Mouse (Mus musculus) ES-Bruce4 (cell line): ENCODE results near the gene Osbpl9. TPM values are rescaled to one million over a fixed set of nuclear protein-coding genes. Genes with fewer than 3 reads are reported as not detected.

Source experiments
- H3K27ac ChIP-seq: 2 replicates; pipeline ENCODE4 v1.5.1; 2012; ENCODE audit warnings: low read length, inconsistent platforms; ENCODE audit not compliant: insufficient read depth
- H3K27me3 ChIP-seq: 2 replicates; pipeline ENCODE4 v1.6.1; 2012; ENCODE audit warnings: mild to moderate bottlenecking, low read length, inconsistent platforms; ENCODE audit not compliant: control insufficient read depth, poor library complexity, insufficient read depth, severe bottlenecking
- H3K36me3 ChIP-seq: 2 replicates; pipeline ENCODE4 v1.6.1; 2012; ENCODE audit warnings: inconsistent platforms, mild to moderate bottlenecking, low read length, moderate library complexity; ENCODE audit not compliant: control insufficient read depth, poor library complexity, insufficient read depth, severe bottlenecking
- H3K4me1 ChIP-seq: one replicate; pipeline ENCODE4 v1.8.1; 2011; ENCODE audit warnings: low read length; ENCODE audit not compliant: control insufficient read depth, insufficient read depth
- H3K4me3 ChIP-seq: 2 replicates; pipeline ENCODE4 v1.5.1; 2011; ENCODE audit warnings: low read depth, mild to moderate bottlenecking, low read length
- H3K9ac ChIP-seq: 2 replicates; pipeline ENCODE4 v1.6.1; 2012; ENCODE audit warnings: low read depth, mild to moderate bottlenecking, inconsistent platforms; ENCODE audit not compliant: poor library complexity, severe bottlenecking
- H3K9me3 ChIP-seq: replicated peaks from 2 replicates; pipeline ENCODE4 v1.6.1; 2012; ENCODE audit warnings: mild to moderate bottlenecking, low read length, inconsistent platforms; ENCODE audit not compliant: control insufficient read depth, poor library complexity, insufficient read depth, severe bottlenecking
- CTCF ChIP-seq: IDR thresholded peaks from one replicate; pipeline ENCODE4 v1.8.1; 2011; ENCODE audit warnings: low read depth, low read length
- EP300 ChIP-seq: IDR thresholded peaks from 2 replicates; pipeline ENCODE4 v1.6.1; 2011; ENCODE audit warnings: low read depth, low read length; ENCODE audit not compliant: insufficient read depth
- POLR2A ChIP-seq: IDR thresholded peaks from one replicate; pipeline ENCODE4 v1.8.1; 2011; ENCODE audit warnings: low read length; ENCODE audit not compliant: insufficient read depth
- polyA plus RNA-seq: library from polyadenylated mRNA; stranded (reverse); fragments of >200 nt; gene quantifications from 2 replicates; pipeline ENCODE4 v1.2.4, GENCODE M21; 2011; ENCODE audit warnings: low read depth; ENCODE audit not compliant: missing spikeins, insufficient read depth, insufficient read length

Gene Osbpl9
- polyA plus RNA-seq, 1 experiment, result 83.3 TPM

- no peak overlapping the region for H3K27ac ChIP-seq
- no peaks in the 10 kb centered on the region for H3K27me3 ChIP-seq
- H3K4me3 ChIP-seq, result no peak overlapping the region
- H3K9ac ChIP-seq, result no peak overlapping the region
- peaks cover 49% of the 10 kb centered on the region for H3K36me3 ChIP-seq
- H3K9me3 ChIP-seq, result no peaks in the 10 kb centered on the region
- no peaks in the 10 kb centered on the region for H3K4me1 ChIP-seq
- TF ChIP-seq CTCF, result no peak
- TF ChIP-seq EP300, result no peak
- no peak for TF ChIP-seq POLR2A
These were observed 142.7 kb downstream of the Osbpl9 start for GRCm38 (mm10) chr4:109059255-109059821.

- Histone ChIP-seq H3K27ac (no peak overlapping the region), H3K27me3 (no peaks in the 10 kb centered on the region), H3K9me3 (no peaks in the 10 kb centered on the region), H3K9ac (no peak overlapping the region), H3K36me3 (peaks cover 62% of the 10 kb centered on the region), H3K4me1 (no peaks in the 10 kb centered on the region), H3K4me3 (no peak overlapping the region)
- no peak for TF ChIP-seq POLR2A
- TF ChIP-seq EP300, result no peak
- no peak for TF ChIP-seq CTCF
These were observed 144.4 kb downstream of the Osbpl9 start for GRCm38 (mm10) chr4:109057640-109058039.

- Histone ChIP-seq H3K27ac (no peak overlapping the region), H3K4me3 (no peak overlapping the region), H3K36me3 (peaks cover 53% of the 10 kb centered on the region), H3K27me3 (no peaks in the 10 kb centered on the region), H3K9me3 (no peaks in the 10 kb centered on the region), H3K4me1 (no peaks in the 10 kb centered on the region), H3K9ac (no peak overlapping the region)
- TF ChIP-seq POLR2A (no peak), CTCF (no peak), EP300 (no peak)
These were observed 145.7 kb downstream of the Osbpl9 start for GRCm38 (mm10) chr4:109056351-109056750.

GRCm38 (mm10) chr4:109054003-109054402 is 148.1 kb downstream of the Osbpl9 start:
- peaks cover 46% of the 10 kb centered on the region for H3K36me3 ChIP-seq

GRCm38 (mm10) chr4:109052282-109052681 is 149.8 kb downstream of the Osbpl9 start:
- no peak overlapping the region for H3K4me3 ChIP-seq
- no peaks in the 10 kb centered on the region for H3K27me3 ChIP-seq
- no peak overlapping the region for H3K9ac ChIP-seq
- H3K36me3 ChIP-seq, result peaks cover 40% of the 10 kb centered on the region
- H3K9me3 ChIP-seq, result no peaks in the 10 kb centered on the region
- H3K27ac ChIP-seq, result no peak overlapping the region
- no peak for TF ChIP-seq CTCF
- TF ChIP-seq POLR2A, result no peak
- no peak for TF ChIP-seq EP300
- H3K4me1 ChIP-seq, result no peaks in the 10 kb centered on the region

More at GRCm38 (mm10) chr4:109054003-109054402, 148.1 kb downstream of the Osbpl9 start:
- Histone ChIP-seq H3K27ac (no peak overlapping the region), H3K4me1 (no peaks in the 10 kb centered on the region), H3K9ac (no peak overlapping the region), H3K4me3 (no peak overlapping the region), H3K27me3 (no peaks in the 10 kb centered on the region), H3K9me3 (no peaks in the 10 kb centered on the region)
- TF ChIP-seq POLR2A (no peak), EP300 (no peak), CTCF (no peak)

- H3K4me1 ChIP-seq, result no peaks in the 10 kb centered on the region
- H3K36me3 ChIP-seq, result peaks cover 36% of the 10 kb centered on the region
- TF ChIP-seq CTCF (no peak), POLR2A (no peak), EP300 (no peak)
- no peak overlapping the region for H3K9ac ChIP-seq
- H3K27ac ChIP-seq, result no peak overlapping the region
- H3K9me3 ChIP-seq, result no peaks in the 10 kb centered on the region
- no peak overlapping the region for H3K4me3 ChIP-seq
- no peaks in the 10 kb centered on the region for H3K27me3 ChIP-seq
These were observed 153.8 kb downstream of the Osbpl9 start for GRCm38 (mm10) chr4:109048258-109048657.
